Comparison of ENCODE assay signal across 9 mouse cellular contexts in the genomic region with DNA sequence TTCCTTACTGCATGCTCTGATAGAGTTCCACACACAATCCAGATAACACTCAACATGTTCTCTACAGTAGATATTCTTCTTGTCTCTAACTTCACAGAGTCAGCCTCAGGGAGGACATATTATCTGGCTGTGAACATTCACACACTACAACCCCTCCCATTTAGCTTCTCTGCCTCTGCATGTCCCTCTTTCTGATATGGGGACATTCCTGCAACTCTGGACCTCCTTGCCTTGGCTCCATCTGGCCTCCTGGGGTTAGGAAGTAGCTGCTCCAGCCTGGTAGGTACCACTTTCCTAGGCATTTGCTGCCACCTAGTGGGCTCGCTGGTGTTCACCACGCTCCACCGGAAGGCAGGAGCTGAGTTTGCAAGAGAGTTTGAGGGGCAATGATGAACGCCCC. TPM values are rescaled to one million over a fixed set of nuclear protein-coding genes. Genes with fewer than 3 reads are reported as not detected.
DNase-seq lines count a peak whose midpoint lies in the region; ATAC-seq lines count a peak whose summit lies in the region.
"Had no signal": no experiment of that assay in that cellular context is flagged by ENCODE, and none has a peak within 500 bp of the region (broad histone marks: within the 10 kb centered on the region; RNA-seq: fewer than 3 reads in every experiment).

No protein-coding gene starts in this region.

- DNase-seq in R1 (ENCODE audit: low read depth, low spot score), result peak; percentile 90
- DNase-seq in cerebellum, adult 9-11 months, result peak; percentile 75
- DNase-seq in frontal cortex, postnatal 25 days (ENCODE audit: low spot score in 2 of 2), result peak; percentile 66 to 72
- DNase-seq in layer of hippocampus, postnatal 25 days (ENCODE audit: extremely low spot score in 1 of 2, low spot score in 1 of 2), result peak; percentile 77 to 92
- DNase-seq in right cerebral cortex, postnatal 14 days, result peak; percentile 86
- DNase-seq in yolk sac, embryonic 10.5 days (ENCODE audit: low spot score), result peak; percentile 77

- H3K27ac ChIP-seq in hindbrain, embryonic 13.5 days, result no peak overlapping the region

- WGBS in hindbrain, embryonic 13.5 days, result under 1% methylated on average over 4 of the region's 4 CpGs

- no peak overlapping the region for H3K9ac ChIP-seq in hindbrain, embryonic 13.5 days

- H3K4me2 ChIP-seq in hindbrain, embryonic 13.5 days, result no peak overlapping the region

- H3K27me3 ChIP-seq in hindbrain, embryonic 13.5 days, result no peaks in the 10 kb centered on the region

- peaks cover 10% of the 10 kb centered on the region for H3K36me3 ChIP-seq in hindbrain, embryonic 13.5 days

- H3K4me3 ChIP-seq in hindbrain, embryonic 13.5 days, result no peak overlapping the region
- H3K4me3 ChIP-seq: myocyte had no signal

- no peaks in the 10 kb centered on the region for H3K9me3 ChIP-seq in hindbrain, embryonic 13.5 days

- H3K4me1 ChIP-seq in hindbrain, embryonic 13.5 days (replicated peaks), result peaks cover 36% of the 10 kb centered on the region

- peak; percentile 57 for ATAC-seq in hindbrain, embryonic 13.5 days (ENCODE audit: low FRiP score)
- ATAC-seq in megakaryocyte, adult 5-6 weeks (ENCODE audit: poor library complexity, severe bottlenecking), result peak; percentile 96

RNA-seq across cellular contexts. Expression of gene Ywhah, which starts 14.5 kb away (rescaled TPM):
- 613 and 627 TPM in 2 replicates for polyA plus RNA-seq in hindbrain, embryonic 13.5 days (2015; fragmentation: Nextera tagmentation; extraction: Ambion mirVana)
- total RNA-seq in layer of hippocampus, postnatal 25 days (2021), result 1,000 to 10,000 TPM; 1,285 to 1,312 TPM
- 353 and 377 TPM in 2 replicates for total RNA-seq in megakaryocyte, adult 5-6 weeks (2015)
- total RNA-seq in megakaryocyte, adult 5-6 weeks (2017), result 210 and 213 TPM in 2 replicates
